Mouse (Mus musculus): ENCODE measurements at regions not wholly inside any gene's neighbourhood (a gene's known extent, or its start where the extent isn't known, plus 50 kb on each side); places are given as distances from the start of the nearest gene placed in this dataset.
A peak's percentile ranks its signal among the peaks of the same experiment; 100 is the strongest.

DNA sequence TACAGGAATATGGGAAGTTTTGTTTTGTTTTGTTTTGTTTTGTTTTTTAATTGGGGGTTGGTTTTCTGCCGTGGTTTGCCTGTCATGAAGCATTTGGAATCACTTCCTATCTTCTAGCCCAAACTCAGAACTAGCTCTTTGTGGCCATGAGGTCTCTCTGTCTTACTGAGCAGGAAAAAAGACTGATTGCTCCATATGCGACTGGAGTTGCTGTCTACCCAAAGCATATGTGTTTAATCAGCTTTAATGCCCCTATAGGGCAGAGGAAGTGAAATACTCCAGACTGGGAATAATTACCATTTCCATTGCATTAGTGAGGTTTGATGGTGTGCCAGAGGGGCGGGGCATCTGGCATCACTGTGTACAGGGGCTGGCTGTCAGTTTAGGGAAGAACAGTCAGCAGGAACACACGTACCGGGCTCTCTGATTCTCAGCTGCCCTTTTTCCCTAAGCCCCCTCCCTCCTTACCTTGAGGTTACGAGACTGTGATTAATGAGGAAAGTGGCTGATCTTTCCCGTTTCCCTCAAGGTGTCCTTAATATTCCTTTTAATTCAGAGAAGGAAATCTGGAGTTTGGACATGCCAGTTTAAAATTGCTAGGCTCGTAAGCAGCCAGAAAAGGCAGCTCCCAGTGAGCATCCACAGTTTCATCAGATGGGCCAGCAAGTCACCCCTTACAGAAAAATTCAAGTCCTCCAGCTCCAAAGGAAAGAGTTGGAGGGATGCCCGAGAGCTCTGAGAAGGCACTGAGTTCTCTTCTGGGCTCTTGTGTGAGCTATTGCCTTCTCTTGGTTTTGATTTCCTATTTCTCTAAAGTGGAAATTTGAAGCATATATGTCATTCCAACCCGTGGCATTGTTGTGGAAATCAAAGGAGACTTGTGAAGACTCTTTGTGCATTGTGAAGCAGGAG is 2482.1 kb upstream of the 5930422O12Rik start:
- DNase-seq (ENCODE audit: low spot score) = no peak

DNA sequence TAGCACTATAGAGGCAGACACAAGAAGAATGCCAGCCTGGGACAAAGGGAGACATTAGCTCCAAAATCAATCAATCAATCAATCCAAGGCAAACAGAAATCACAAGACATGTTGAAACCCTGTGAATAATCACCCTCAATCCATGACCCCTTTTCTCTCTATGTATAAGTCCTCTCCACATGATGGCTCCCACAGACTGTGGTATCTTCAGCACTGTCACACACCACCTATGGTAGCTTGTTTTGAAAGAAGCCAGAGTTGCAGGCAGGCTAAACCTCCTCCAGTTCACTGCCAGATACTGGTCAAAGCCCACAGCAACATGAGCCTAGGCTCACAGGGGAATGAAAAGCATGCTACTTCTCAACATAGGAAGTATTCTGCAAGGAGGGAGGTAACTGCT is 2475.7 kb upstream of the 5930422O12Rik start:
- DNase-seq (ENCODE audit: low spot score) = no peak

DNA sequence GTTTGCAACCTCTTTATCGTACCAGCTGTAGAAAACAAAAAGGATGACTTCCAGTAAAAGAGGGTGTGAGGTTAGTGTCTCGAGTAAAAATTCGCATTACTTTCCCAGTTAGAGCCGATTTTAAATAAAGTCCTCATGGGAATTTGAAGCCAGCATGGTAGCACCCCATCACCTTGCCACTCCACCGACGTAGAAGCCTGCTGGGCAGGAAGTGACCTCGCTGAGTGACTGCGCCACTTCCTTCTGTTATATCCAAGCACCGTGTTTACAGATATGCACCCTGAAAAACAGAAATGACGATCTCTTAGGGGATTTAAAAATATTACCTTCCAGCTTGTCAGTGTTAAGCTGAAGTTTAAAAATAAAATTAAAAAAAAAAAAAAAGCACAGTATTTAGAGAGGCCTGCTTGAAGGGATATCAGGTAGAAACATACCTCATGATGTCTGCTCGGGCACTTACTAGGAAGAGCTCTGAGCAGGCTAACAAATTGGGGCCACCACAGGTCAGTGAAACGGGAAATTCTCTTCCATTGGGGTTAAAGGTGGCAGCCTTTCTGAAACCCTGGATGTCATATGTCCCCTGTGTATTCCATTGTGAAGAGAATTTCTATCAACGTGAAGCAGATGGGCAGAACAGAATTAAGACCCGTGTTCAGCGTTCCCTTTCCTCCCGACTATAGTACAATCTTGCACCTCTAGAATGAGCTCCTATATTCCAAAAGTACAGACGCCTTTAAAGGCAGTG is 2468.9 kb upstream of the 5930422O12Rik start:
- no peak for DNase-seq (ENCODE audit: low spot score)

DNA sequence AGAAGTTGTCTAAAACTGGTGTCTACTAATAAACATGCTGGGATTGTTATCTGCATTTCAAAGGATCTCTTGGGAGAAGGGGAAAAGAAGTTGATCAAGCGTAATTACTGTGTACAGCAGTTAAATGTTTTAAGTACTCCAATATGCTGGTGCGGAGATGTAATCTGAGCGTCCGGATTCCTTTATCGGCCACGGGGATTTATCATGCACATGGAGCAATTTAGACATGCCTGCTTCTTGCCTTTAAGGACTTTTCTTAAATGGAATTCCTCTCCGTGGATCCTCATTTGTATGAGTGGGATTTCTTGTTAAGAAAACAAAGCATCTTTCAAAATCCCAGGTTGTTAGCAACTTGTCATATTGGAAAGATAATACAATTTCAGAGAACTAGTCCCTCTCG is 2468.0 kb upstream of the 5930422O12Rik start:
- DNase-seq (ENCODE audit: low spot score) = no peak

DNA sequence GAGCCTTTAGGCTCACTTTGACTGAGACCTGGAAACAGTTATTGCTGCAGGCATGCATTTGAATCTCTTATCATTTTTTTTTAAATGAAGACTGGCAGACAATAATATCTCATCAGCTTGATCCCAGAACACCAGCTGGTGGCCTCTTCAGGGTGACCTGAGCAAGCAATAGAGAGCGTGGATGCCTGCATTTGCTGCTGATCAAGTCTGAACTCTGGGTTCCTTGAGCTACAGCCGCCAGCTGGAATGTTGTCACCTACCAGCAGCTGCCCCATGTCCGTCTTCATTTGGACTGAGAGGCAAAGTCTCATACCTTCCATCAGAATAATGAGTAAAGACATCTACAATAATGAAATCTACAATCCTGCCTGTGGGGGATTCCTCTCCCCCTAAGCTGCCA is 2466.3 kb upstream of the 5930422O12Rik start:
- DNase-seq (ENCODE audit: low spot score) = no peak

DNA sequence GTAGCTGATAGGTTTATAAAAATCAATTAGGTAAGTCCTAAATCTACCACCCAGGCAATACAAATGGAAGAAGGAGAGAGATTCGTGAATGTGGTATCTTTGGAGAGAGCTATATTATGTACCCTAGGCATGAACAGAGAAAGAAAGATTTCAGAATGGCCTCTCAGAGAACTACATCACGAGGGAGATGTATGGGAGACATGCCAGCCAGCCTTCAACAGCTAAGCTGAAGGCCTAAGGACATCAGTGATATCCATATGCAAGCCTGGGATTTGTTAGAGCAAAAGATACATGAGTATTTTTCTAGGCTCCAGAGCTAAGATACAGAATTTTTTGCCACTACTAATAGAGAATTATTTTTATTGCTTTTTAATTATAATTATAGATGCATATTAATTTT is 2445.7 kb upstream of the 5930422O12Rik start:
- DNase-seq (ENCODE audit: low spot score) = no peak

DNA sequence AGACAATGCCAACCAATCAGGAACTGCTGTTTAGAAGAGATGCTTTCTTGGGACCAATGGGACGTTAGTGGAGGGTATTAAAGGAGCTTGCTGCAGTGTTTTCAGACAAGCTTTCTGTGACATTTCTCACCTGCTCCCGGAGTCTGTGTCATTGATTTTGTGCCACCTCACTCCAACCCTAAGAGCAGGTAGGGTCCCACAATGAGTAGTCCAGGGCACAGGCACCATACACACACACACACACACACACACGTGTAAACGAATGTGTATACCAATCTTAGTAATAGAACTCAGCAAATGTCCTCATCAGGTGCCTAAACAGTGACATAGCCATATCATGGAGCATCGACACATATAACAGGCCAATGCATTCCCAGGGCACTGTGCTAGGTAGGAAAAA is 2440.5 kb upstream of the 5930422O12Rik start:
- DNase-seq (ENCODE audit: low spot score) = no peak

DNA sequence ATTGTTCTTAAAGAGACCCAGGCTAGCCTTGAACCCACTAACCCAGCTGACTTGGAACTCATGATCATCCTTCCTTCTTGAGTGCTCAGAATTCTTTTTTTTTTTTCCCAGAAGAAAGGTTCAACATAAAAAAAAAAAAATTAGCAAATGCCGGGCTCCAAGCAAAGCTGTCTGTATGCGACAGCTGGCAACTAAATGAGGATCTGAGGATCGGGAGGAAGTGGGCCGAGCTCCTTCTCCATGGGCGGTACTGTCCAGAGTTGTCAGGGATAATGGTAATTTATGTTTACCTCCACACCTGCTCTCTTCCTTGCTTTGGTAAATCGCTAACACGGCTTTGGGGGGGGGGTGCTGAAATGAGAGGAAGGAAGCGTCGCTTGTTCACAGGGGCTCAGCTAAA is 2429.9 kb upstream of the 5930422O12Rik start:
- no peak for DNase-seq (ENCODE audit: low spot score)

DNA sequence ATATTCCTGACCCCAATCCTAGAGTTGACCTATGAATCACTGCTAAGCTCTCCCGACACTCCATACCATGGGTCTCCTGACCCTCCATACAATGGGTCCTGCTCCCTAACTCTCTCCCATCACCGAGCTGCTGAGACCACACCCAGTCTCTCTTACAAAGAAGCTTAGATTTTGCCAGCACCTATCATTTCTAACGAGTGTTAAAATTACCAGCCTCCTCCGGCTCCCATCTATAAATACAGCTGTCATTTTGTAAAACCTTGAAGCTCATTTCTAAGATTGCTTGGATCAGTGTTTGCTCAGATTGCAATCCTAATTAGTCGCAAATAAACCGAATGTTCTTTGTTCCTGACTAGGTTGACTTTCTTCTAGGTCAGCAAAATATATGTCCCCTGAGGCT is 2428.4 kb upstream of the 5930422O12Rik start:
- DNase-seq (ENCODE audit: low spot score) = no peak

DNA sequence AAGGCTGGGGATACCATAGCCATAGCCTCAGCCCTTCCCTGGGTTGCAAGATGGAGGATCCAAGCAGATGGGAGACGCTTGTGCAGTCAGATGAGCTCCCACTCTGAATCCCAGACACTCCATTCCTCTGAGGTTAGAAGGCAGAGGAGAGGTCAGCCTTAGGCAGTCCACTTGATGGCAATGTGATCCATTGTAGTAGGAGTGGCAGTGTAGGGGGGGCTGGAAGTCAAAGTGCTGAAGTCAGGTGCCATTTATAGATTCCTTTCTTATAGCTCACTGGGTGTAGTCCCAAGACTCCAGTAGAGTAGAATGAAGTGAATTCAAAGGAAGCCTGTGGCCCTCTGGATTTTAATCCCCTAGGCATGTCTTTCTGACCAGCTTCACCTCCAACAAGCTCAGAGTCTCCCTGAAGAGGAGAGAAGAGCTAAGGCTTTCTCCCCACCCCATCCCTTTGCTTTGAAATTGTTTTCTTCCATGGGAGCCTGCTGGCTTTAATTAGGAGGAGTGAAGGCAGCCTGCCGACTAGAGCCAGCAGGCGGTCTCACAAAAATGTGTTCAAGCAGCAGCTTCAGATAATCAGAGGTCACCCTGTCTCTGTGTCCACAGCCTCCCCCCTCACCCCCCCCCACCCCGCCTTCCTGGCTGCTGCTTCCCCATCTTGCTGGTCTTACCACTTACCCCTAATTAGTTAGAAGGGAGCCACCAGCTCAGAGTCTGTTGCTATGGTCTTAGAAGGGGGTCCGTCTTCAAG is 2426.4 kb upstream of the 5930422O12Rik start:
- no peak for DNase-seq (ENCODE audit: low spot score)

DNA sequence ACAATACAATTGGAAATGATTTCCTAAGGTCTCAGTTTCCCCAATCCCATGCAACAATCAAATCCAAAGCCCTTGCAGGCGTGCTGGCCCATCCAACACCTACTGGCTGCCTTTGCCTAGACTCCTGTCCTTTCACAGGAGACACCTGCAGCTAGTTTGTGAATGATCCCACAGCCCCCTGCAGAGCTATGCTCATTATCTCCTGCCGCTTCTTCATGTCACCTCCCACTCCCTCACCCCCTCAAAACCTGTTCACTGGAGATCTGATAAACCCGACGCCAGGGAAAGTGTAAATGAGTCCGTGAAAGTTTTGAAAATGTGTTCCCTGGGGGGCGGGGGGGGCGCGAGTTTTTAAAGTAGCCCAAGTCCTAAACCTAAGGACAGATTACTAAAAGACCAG is 2420.2 kb upstream of the 5930422O12Rik start:
- DNase-seq (ENCODE audit: low spot score) = no peak

DNA sequence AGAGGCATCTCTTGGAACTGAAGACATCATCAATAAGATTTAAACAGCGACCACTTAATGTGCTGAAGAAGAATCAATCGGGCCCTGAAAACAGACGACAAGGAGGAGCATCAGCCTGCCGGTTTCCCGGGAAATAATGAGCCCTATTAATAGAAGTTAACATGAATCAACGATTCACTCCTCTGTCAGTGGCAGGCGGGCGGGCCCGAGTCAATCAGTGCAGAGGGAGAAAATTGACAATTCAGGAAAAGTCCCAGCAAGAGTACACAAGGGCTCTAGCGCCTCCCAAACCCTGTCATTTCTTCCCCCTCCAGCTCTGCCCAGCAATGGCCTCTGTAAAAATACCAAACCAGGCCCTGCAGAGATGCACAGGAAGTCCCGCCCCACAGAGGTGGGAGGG is 2416.4 kb upstream of the 5930422O12Rik start:
- DNase-seq (ENCODE audit: low spot score) = no peak

DNA sequence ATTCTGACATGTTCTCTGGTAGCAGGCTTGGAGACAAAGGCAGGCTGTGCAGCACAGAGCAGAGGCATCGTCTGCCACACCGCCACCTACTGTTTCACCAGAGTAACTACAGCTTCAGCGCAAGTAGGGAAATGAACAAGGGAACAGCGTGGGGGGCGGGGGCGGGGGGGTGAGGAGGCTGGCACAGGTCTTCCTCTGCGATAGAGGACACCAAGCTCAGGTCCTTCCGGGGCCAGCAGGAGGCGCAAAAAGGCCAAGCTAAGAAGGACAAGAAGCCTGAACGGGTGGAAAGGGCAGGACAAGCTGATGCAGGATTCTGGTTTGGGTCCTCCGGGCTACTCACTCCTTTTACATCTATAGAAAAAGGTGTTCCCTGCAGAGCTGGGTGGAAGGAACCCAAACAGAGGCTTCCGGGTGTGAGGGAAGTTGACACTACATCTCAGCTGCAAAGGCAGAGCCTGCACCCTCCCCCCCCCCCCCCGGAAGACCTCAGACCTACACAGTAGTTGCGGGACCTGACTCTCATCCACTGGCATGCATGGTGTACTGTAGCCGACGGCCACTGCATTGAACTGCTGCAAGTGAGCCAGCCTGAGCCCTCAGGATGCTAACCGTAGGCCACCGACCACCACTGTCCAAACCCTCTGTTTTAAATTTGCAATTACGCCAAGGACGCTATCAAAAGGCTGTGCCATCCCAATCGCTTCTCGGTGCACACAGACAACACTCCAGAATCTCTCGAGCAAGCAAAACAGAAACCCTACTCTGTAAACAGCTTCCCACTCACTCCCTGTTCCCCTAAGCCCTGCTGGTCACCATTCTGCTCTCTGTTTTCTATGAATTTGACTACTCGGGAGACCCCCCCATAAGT is 2396.6 kb upstream of the 5930422O12Rik start:
- peak; percentile 49 for DNase-seq (ENCODE audit: low spot score)

DNA sequence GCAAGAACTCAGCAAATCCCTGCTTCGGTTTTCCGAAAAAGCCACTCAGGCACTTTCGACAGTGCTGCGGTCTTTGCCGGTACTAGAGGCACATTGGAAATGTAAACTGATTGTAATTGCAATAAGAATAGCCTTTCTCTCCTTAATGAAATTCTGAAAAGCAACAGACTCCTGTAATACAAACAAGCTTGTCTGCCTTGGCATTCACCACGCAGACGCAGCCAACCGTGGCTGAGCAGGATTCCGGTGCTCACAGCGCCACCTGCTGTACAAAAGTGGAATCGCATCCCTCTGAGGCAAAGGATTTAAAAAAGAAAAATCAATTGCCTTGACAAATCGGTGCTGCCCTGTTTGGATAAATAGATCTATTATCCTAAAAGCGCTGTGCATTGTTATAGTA is 2395.2 kb upstream of the 5930422O12Rik start:
- peak; percentile 84 for DNase-seq (ENCODE audit: low spot score)

DNA sequence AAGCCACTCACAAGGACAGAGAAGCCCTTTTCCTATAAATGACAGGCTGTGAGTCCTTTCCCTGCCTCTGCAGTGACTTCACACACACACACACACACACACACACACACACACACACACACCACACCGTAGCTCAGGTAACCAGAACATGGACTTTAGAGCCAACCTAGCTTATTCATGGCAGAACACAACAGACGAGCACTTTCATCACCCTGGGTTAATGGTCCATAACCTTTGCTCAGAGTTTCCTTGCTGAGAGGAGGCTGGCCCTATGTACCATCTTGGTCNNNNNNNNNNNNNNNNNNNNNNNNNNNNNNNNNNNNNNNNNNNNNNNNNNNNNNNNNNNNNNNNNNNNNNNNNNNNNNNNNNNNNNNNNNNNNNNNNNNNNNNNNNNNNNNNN is 2391.6 kb upstream of the 5930422O12Rik start:
- DNase-seq (ENCODE audit: low spot score) = no peak

Data from urinary bladder, postnatal 25 days (tissue).